Mouse (Mus musculus) midbrain, embryonic 12.5 days (tissue): ENCODE results near the gene Zcchc3. TPM values are rescaled to one million over a fixed set of nuclear protein-coding genes. Genes with fewer than 3 reads are reported as not detected.
"Not testable (repeated sequence)": the region's sequence is repeated elsewhere in the genome, so short reads cannot be mapped to it uniquely, and the experiment has no call there.

Experiments
- ATAC-seq: fragments of 200-750 bp; cut with Nextera tagmentation; 2 replicates; pipeline ENCODE4 v1.8.0; 2017; ENCODE audit warnings: low read depth, moderate TSS enrichment, moderate library complexity; ENCODE audit not compliant: low FRiP score
- H3K27ac ChIP-seq: fragments of 300-500 bp; sonication (generic); replicated peaks from 2 replicates; pipeline ENCODE4 v1.5.1; 2016; ENCODE audit warnings: mild to moderate bottlenecking
- H3K27me3 ChIP-seq: fragments of 300-500 bp; sonication (generic); 2 replicates; pipeline ENCODE4 v1.6.1; 2016; ENCODE audit warnings: mild to moderate bottlenecking
- H3K36me3 ChIP-seq: fragments of 300-500 bp; sonication (generic); 2 replicates; pipeline ENCODE4 v1.6.1; 2016
- H3K4me1 ChIP-seq: fragments of 300-500 bp; sonication (generic); 2 replicates; pipeline ENCODE4 v1.6.1; 2016
- H3K4me2 ChIP-seq: fragments of 300-500 bp; sonication (generic); replicated peaks from 2 replicates; pipeline ENCODE4 v1.6.1; 2016; ENCODE audit warnings: mild to moderate bottlenecking, moderate library complexity
- H3K4me3 ChIP-seq: fragments of 300-500 bp; sonication (generic); 2 replicates; pipeline ENCODE4 v1.5.1; 2016; ENCODE audit warnings: mild to moderate bottlenecking
- H3K9ac ChIP-seq: fragments of 300-500 bp; sonication (generic); replicated peaks from 2 replicates; pipeline ENCODE4 v1.6.1; 2016; ENCODE audit warnings: mild to moderate bottlenecking, moderate library complexity
- H3K9me3 ChIP-seq: fragments of 300-500 bp; sonication (generic); 2 replicates; pipeline ENCODE4 v1.6.1; 2016; ENCODE audit warnings: mild to moderate bottlenecking
- WGBS: fragments of 180-500 bp; shearing (Covaris S2); methylation state at CpG from one replicate; pipeline ENCODE4 v1.1.7; 2016; 5-methylcytosine and 5-hydroxymethylcytosine counted together
- polyA plus RNA-seq: library from polyadenylated mRNA; unstranded; fragments of >200 nt; fragmentation: Nextera tagmentation; extraction: Ambion mirVana; gene quantifications from 2 replicates; pipeline ENCODE4 v1.2.1, GENCODE M21; 2016

Gene Zcchc3
- polyA plus RNA-seq, 1 experiment from 2014 or later = 53.3 TPM

GRCm38 (mm10) chr2:152436405-152436901 lies 21.6 kb upstream of the Zcchc3 start:
- Histone ChIP-seq H3K36me3 (no peaks in the 10 kb centered on the region), H3K4me3 (no peak overlapping the region), H3K9me3 (no peaks in the 10 kb centered on the region), H3K27ac (no peak overlapping the region), H3K9ac (no peak overlapping the region), H3K27me3 (peaks cover 10% of the 10 kb centered on the region; the same call in 1 of the 2 replicates), H3K4me2 (no peak overlapping the region), H3K4me1 (peaks cover 5% of the 10 kb centered on the region; the same call in 1 of the 2 replicates)
- no peak for ATAC-seq
- WGBS = 79% methylated on average over 7 of the region's 7 CpGs

- H3K4me3 ChIP-seq, H3K27ac ChIP-seq, H3K4me2 ChIP-seq, H3K9ac ChIP-seq, H3K36me3 ChIP-seq, H3K27me3 ChIP-seq, ATAC-seq, H3K9me3 ChIP-seq, H3K4me1 ChIP-seq: not testable (repeated sequence)
- WGBS = 96% methylated on average over 2 of the region's 2 CpGs
Observed at GRCm38 (mm10) chr2:152428481-152428880, 13.7 kb upstream of the Zcchc3 start.

- 0 out of 2 replicates have a peak overlapping the region, but pooled peaks have one; percentile 21 for H3K9ac ChIP-seq
- H3K9me3 ChIP-seq = no peaks in the 10 kb centered on the region
- WGBS = 6% methylated on average over 12 of the region's 12 CpGs
- H3K4me3 ChIP-seq = no peak overlapping the region
- no peaks in the 10 kb centered on the region for H3K36me3 ChIP-seq
- no peak overlapping the region for H3K27ac ChIP-seq
- peaks cover 9% of the 10 kb centered on the region; the same call in 1 of the 2 replicates for H3K4me1 ChIP-seq
- H3K4me2 ChIP-seq = peak overlapping the region; percentile 39
- no peak for ATAC-seq
- no peaks in the 10 kb centered on the region for H3K27me3 ChIP-seq
Observed at GRCm38 (mm10) chr2:152427493-152427892, 12.7 kb upstream of the Zcchc3 start.

GRCm38 (mm10) chr2:152415786-152416185 lies 959 bp upstream of the Zcchc3 start:
- no peaks in the 10 kb centered on the region for H3K27me3 ChIP-seq
- H3K4me1 ChIP-seq = peaks cover 27% of the 10 kb centered on the region
- 95% methylated on average over 3 of the region's 3 CpGs for WGBS
- no peak overlapping the region; the same call in 1 of the 2 replicates for H3K9ac ChIP-seq
- H3K4me2 ChIP-seq = peak overlapping the region; percentile 90; the same call in 1 of the 2 replicates
- H3K27ac ChIP-seq = peak overlapping the region; percentile 97; the same call in 1 of the 2 replicates
- H3K9me3 ChIP-seq = peaks cover 12% of the 10 kb centered on the region; the same call in 1 of the 2 replicates
- ATAC-seq = no peak
- H3K36me3 ChIP-seq = no peaks in the 10 kb centered on the region
- no peak overlapping the region for H3K4me3 ChIP-seq

GRCm38 (mm10) chr2:152415287-152415686 lies 460 bp upstream of the Zcchc3 start, which contains the start of gene 6820408C15Rik:
Gene 6820408C15Rik, plus strand, starts transcription at chr2:152415587.
- WGBS = 35% methylated on average over 4 of the region's 4 CpGs
- H3K36me3 ChIP-seq = no peaks in the 10 kb centered on the region
- ATAC-seq = no peak
- peak within 1 kb of the TSS; percentile 94 for H3K4me3 ChIP-seq
- peak within 1 kb of the TSS; percentile 97 for H3K27ac ChIP-seq
- H3K4me1 ChIP-seq = peaks cover 32% of the 10 kb centered on the region
- H3K4me2 ChIP-seq = peak within 1 kb of the TSS; percentile 90
- peak within 1 kb of the TSS; percentile 97 for H3K9ac ChIP-seq
- H3K9me3 ChIP-seq = peaks cover 12% of the 10 kb centered on the region; the same call in 1 of the 2 replicates
- H3K27me3 ChIP-seq = no peaks in the 10 kb centered on the region

GRCm38 (mm10) chr2:152413765-152414584 lies 852 bp downstream of the Zcchc3 start:
- H3K27me3 ChIP-seq = no peaks in the 10 kb centered on the region
- H3K4me3 ChIP-seq = peak overlapping the region; percentile 94
- no peaks in the 10 kb centered on the region for H3K36me3 ChIP-seq
- ATAC-seq = peak; percentile 20; the same call in 1 of the 2 replicates
- H3K9ac ChIP-seq = peak overlapping the region; percentile 97
- peaks cover 9% of the 10 kb centered on the region; the same call in 1 of the 2 replicates for H3K9me3 ChIP-seq
- under 1% methylated on average over 83 of the region's 86 CpGs for WGBS
- peak overlapping the region; percentile 97 for H3K27ac ChIP-seq
- H3K4me2 ChIP-seq = peak overlapping the region; percentile 90
- peaks cover 43% of the 10 kb centered on the region for H3K4me1 ChIP-seq

- no peak for ATAC-seq
- H3K27ac ChIP-seq = peak overlapping the region; percentile 97
- H3K4me3 ChIP-seq = peak overlapping the region; percentile 94
- no peaks in the 10 kb centered on the region for H3K27me3 ChIP-seq
- peaks cover 43% of the 10 kb centered on the region for H3K4me1 ChIP-seq
- WGBS = under 1% methylated on average over 21 of the region's 21 CpGs
- peak overlapping the region; percentile 97 for H3K9ac ChIP-seq
- peak overlapping the region; percentile 90 for H3K4me2 ChIP-seq
- H3K36me3 ChIP-seq = no peaks in the 10 kb centered on the region
- peaks cover 9% of the 10 kb centered on the region; the same call in 1 of the 2 replicates for H3K9me3 ChIP-seq
Observed at GRCm38 (mm10) chr2:152413158-152413764, 1.6 kb downstream of the Zcchc3 start.

GRCm38 (mm10) chr2:152412526-152413157 lies 2.2 kb downstream of the Zcchc3 start:
- H3K36me3 ChIP-seq = no peaks in the 10 kb centered on the region
- no peak for ATAC-seq
- peak overlapping the region; percentile 94 for H3K4me3 ChIP-seq
- H3K9me3 ChIP-seq = peaks cover 9% of the 10 kb centered on the region; the same call in 1 of the 2 replicates
- H3K27me3 ChIP-seq = no peaks in the 10 kb centered on the region
- WGBS = 2% methylated on average over 15 of the region's 15 CpGs
- peak overlapping the region; percentile 97 for H3K9ac ChIP-seq
- H3K4me2 ChIP-seq = peak overlapping the region; percentile 90
- peak overlapping the region; percentile 97 for H3K27ac ChIP-seq
- H3K4me1 ChIP-seq = peaks cover 43% of the 10 kb centered on the region

- peak overlapping the region; percentile 33 for H3K4me3 ChIP-seq
- H3K9me3 ChIP-seq = peaks cover 9% of the 10 kb centered on the region; the same call in 1 of the 2 replicates
- peak overlapping the region; percentile 97 for H3K27ac ChIP-seq
- ATAC-seq = no peak
- H3K36me3 ChIP-seq = no peaks in the 10 kb centered on the region
- peak overlapping the region; percentile 43 for H3K9ac ChIP-seq
- peak overlapping the region; percentile 90 for H3K4me2 ChIP-seq
- under 1% methylated on average over 7 of the region's 7 CpGs for WGBS
- H3K4me1 ChIP-seq = peaks cover 46% of the 10 kb centered on the region
- H3K27me3 ChIP-seq = no peaks in the 10 kb centered on the region
Observed at GRCm38 (mm10) chr2:152411471-152411870, 3.4 kb downstream of the Zcchc3 start.

- H3K27me3 ChIP-seq = no peaks in the 10 kb centered on the region
- ATAC-seq = peak; percentile 72
- peak overlapping the region; percentile 90 for H3K4me2 ChIP-seq
- H3K4me3 ChIP-seq = peak overlapping the region; percentile 33
- peak overlapping the region; percentile 43 for H3K9ac ChIP-seq
- peaks cover 5% of the 10 kb centered on the region; the same call in 1 of the 2 replicates for H3K9me3 ChIP-seq
- 2% methylated on average over 15 of the region's 15 CpGs for WGBS
- no peaks in the 10 kb centered on the region for H3K36me3 ChIP-seq
- H3K27ac ChIP-seq = peak overlapping the region; percentile 97
- H3K4me1 ChIP-seq = peaks cover 49% of the 10 kb centered on the region
Observed at GRCm38 (mm10) chr2:152410971-152411371, 3.9 kb downstream of the Zcchc3 start.

GRCm38 (mm10) chr2:152409781-152410180 lies 5.0 kb downstream of the Zcchc3 start:
- H3K4me3 ChIP-seq = no peak overlapping the region
- peak overlapping the region; percentile 97 for H3K27ac ChIP-seq
- H3K9me3 ChIP-seq = no peaks in the 10 kb centered on the region
- no peak for ATAC-seq
- H3K4me1 ChIP-seq = peaks cover 50% of the 10 kb centered on the region
- H3K27me3 ChIP-seq = no peaks in the 10 kb centered on the region
- WGBS = 81% methylated on average over 6 of the region's 6 CpGs
- no peak overlapping the region for H3K4me2 ChIP-seq
- no peak overlapping the region for H3K9ac ChIP-seq
- H3K36me3 ChIP-seq = no peaks in the 10 kb centered on the region
